Comparison of ENCODE assay signal across 13 mouse cellular contexts in genomic region chr2:25505860-25506259, GRCm38 (mm10).
"Had no signal": no experiment of that assay in that cellular context is flagged by ENCODE, and none has a peak within 500 bp of the region (broad histone marks: within the 10 kb centered on the region; RNA-seq: fewer than 3 reads in every experiment).

No protein-coding gene starts in this region.

- ATAC-seq: midbrain, embryonic 16.5 days had no signal

- DNase-seq: lung, embryonic 14.5 days; lung, postnatal 10 days; lung, postnatal 4 days; midbrain, embryonic 14.5 days; retina, postnatal 1 day; right cerebral cortex, adult 18-20 months; right cerebral cortex, postnatal 25 days; right cerebral cortex, postnatal 4 days; spleen, adult 18-20 months; thymus, adult 18-20 months; thymus, postnatal 14 days; thymus, postnatal 36 days had no signal
